Mouse (Mus musculus) hindbrain, embryonic 12.5 days (tissue): ENCODE results near the gene Eif4b. TPM values are rescaled to one million over a fixed set of nuclear protein-coding genes. Genes with fewer than 3 reads are reported as not detected.
"Not testable (repeated sequence)": the region's sequence is repeated elsewhere in the genome, so short reads cannot be mapped to it uniquely, and the experiment has no call there.

ENCODE experiments used
- ATAC-seq: fragments of 200-750 bp; cut with Nextera tagmentation; 2 replicates; pipeline ENCODE4 v1.8.0; 2017; ENCODE audit warnings: moderate TSS enrichment; ENCODE audit not compliant: low FRiP score
- H3K27ac ChIP-seq: fragments of 300-500 bp; sonication (generic); 2 replicates; pipeline ENCODE4 v1.5.1; 2016; ENCODE audit warnings: mild to moderate bottlenecking
- H3K27me3 ChIP-seq: fragments of 300-500 bp; sonication (generic); 2 replicates; pipeline ENCODE4 v1.6.1; 2016; ENCODE audit warnings: mild to moderate bottlenecking
- H3K36me3 ChIP-seq: fragments of 300-500 bp; sonication (generic); 2 replicates; pipeline ENCODE4 v1.6.1; 2016; ENCODE audit warnings: mild to moderate bottlenecking
- H3K4me1 ChIP-seq: fragments of 300-500 bp; sonication (generic); 2 replicates; pipeline ENCODE4 v1.6.1; 2016
- H3K4me2 ChIP-seq: fragments of 300-500 bp; sonication (generic); replicated peaks from 2 replicates; pipeline ENCODE4 v1.6.1; 2016; ENCODE audit warnings: mild to moderate bottlenecking
- H3K4me3 ChIP-seq: fragments of 300-500 bp; sonication (generic); 2 replicates; pipeline ENCODE4 v1.5.1; 2016; ENCODE audit warnings: mild to moderate bottlenecking
- H3K9ac ChIP-seq: fragments of 300-500 bp; sonication (generic); 2 replicates; pipeline ENCODE4 v1.6.1; 2016; ENCODE audit warnings: mild to moderate bottlenecking, moderate library complexity
- H3K9me3 ChIP-seq: fragments of 300-500 bp; sonication (generic); replicated peaks from 2 replicates; pipeline ENCODE4 v1.6.1; 2016; ENCODE audit warnings: mild to moderate bottlenecking
- WGBS: fragments of 180-500 bp; shearing (Covaris S2); methylation state at CpG from one replicate; pipeline ENCODE4 v1.1.7; 2016; 5-methylcytosine and 5-hydroxymethylcytosine counted together
- polyA plus RNA-seq: library from polyadenylated mRNA; unstranded; fragments of >200 nt; fragmentation: Nextera tagmentation; extraction: Ambion mirVana; gene quantifications from 2 replicates; pipeline ENCODE4 v1.2.1, GENCODE M21; 2016

Eif4b gene
- polyA plus RNA-seq, 1 experiment from 2014 or later: 94.0 TPM

- Histone ChIP-seq H3K4me1 (0 out of 2 replicates have a peak, but pooled peaks cover 2% of the 10 kb centered on the region), H3K36me3 (no peaks in the 10 kb centered on the region), H3K27me3 (no peaks in the 10 kb centered on the region), H3K27ac (peak overlapping the region; percentile 78), H3K9ac (peak overlapping the region; percentile 70), H3K9me3 (no peaks in the 10 kb centered on the region), H3K4me2 (peak overlapping the region; percentile 73), H3K4me3 (peak overlapping the region; percentile 49)
- WGBS: under 1% methylated on average over 23 of the region's 33 CpGs
- peak; percentile 80 for ATAC-seq
Observed at GRCm38 (mm10) chr15:102051920-102052683, 21.5 kb upstream of the Eif4b start.

GRCm38 (mm10) chr15:102056495-102057174 lies 16.9 kb upstream of the Eif4b start:
- ATAC-seq: no peak
- no peak overlapping the region for H3K4me3 ChIP-seq
- H3K9me3 ChIP-seq: no peaks in the 10 kb centered on the region

DNA sequence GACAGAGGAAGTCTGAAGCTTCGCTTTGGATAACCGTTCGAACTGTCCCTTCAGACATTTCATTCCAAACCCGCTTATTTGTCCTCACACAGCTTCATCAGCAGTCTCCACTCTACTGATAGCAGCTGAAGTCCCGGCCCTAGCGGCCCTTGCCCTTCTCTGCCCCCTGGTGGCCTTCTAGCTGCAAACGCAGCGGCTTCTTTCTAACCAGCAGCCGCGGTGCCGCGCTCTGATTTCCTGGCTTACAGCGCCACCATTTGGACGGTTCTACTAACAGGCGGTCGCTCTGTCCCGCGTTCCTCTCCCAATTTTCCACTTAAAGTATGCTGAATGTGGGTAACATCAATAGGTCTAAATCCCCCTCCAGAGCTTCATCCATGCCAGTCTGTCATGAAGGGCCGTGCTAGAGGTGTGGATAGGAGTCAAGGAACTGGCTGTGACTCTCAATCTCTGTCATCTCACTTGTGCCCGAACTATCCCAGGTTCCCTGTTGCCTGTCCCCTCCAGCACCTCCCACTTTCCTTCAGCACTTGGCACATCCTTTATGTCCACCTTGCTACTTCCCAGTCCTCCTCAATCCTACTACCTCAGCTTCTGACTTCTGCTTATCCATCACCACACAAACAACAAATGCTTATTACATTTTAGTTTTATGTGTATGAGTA lies 7.8 kb upstream of the Eif4b start:
- H3K9me3 ChIP-seq: no peaks in the 10 kb centered on the region
- H3K4me1 ChIP-seq: no peaks in the 10 kb centered on the region
- ATAC-seq: peak; percentile 76
- H3K27me3 ChIP-seq: peaks cover 24% of the 10 kb centered on the region
- no peak overlapping the region for H3K4me2 ChIP-seq
- no peak overlapping the region for H3K9ac ChIP-seq
- no peak overlapping the region for H3K27ac ChIP-seq
- no peak overlapping the region for H3K4me3 ChIP-seq
- H3K36me3 ChIP-seq: no peaks in the 10 kb centered on the region
- WGBS: 5% methylated on average over 20 of the region's 20 CpGs

More at GRCm38 (mm10) chr15:102056495-102057174, 16.9 kb upstream of the Eif4b start:
- WGBS: 88% methylated on average over 15 of the region's 15 CpGs
- Histone ChIP-seq H3K9ac (no peak overlapping the region), H3K27me3 (no peaks in the 10 kb centered on the region), H3K36me3 (no peaks in the 10 kb centered on the region), H3K4me2 (no peak overlapping the region), H3K4me1 (no peaks in the 10 kb centered on the region), H3K27ac (no peak overlapping the region)

DNA sequence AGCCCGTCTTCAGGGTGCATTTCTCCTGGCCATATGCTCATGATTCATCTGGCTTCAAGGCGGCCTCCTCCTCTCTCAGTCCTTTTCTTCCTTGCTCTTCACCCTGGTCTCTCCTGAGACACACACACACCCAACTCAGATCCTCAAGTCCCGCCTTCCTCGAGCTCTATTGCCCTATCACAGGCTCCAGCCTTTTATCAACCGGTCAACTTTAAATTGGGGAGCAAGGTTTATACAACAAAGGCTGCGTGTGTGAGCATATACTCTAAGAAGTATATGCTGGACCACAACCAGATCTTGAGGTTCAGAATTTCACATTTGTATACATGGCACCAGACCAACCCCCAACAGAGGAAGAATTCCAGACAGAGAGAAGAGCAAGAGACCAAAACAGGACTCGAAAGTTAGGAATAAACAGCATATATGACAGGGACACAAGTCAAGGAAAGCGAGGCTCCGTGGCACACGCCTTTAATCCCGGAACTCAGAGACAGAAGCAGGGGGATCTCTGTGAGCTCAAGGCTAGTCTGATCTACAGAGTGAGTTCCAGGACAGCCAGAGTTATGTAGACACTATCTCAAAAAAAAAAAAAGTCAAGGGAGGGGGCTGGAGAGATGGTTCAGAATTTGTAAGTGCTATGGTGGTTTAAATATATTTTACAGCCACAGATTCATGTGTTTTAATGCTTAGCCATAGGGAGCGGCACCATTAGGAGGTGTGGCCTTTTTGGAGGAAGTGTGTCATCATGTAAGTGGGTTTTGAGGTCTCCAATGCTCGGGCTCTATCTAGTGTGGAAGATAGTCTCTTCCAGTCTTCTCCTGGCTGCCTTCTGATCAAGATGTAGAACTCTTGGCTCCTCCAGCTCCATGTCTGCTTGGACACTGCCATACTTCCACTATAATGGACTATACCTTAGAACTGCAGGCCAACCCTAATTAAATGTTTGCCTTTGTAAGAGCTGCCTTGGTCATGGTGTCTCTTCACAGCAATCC lies 2.8 kb upstream of the Eif4b start:
- Histone ChIP-seq H3K4me3 (no peak overlapping the region), H3K27ac (no peak overlapping the region), H3K4me2 (no peak overlapping the region), H3K27me3 (peaks cover 24% of the 10 kb centered on the region), H3K4me1 (peaks cover 15% of the 10 kb centered on the region), H3K9me3 (no peaks in the 10 kb centered on the region), H3K36me3 (no peaks in the 10 kb centered on the region), H3K9ac (no peak overlapping the region)
- ATAC-seq: no peak
- 74% methylated on average over 13 of the region's 13 CpGs for WGBS

DNA sequence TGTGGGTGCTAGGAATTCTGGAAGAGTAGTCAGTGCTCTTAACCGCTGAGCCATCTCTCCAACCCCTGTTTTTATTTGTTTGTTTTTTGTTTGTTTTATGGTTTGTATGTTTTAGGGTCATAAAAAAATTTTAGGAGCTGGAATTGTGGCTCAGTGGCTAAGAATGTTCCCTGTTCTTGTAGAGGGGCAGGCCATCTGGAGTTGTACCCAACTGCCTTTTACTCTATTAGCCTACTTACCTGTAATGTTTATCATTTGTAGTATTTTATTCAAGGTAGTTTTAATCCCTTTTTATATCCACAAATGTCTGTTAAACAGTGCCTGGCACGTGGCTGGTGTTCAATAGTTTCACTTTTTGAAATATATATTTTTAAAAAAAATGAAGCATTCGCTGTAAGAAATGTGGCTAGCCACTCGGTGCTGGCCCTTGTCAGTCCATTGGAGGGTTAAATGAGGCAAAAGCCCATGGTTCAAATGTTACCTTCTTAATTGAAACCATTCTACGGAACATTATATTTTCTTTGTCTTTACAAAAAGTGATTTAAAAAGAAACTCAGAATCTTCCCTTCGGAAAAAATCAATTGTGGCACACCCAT lies 512 bp upstream of the Eif4b start:
- Histone ChIP-seq H3K27me3 (peaks cover 9% of the 10 kb centered on the region; the same call in 1 of the 2 replicates), H3K9me3 (no peaks in the 10 kb centered on the region), H3K4me2 (peak overlapping the region; percentile 49), H3K36me3 (no peaks in the 10 kb centered on the region), H3K4me1 (peaks cover 20% of the 10 kb centered on the region), H3K4me3 (peak overlapping the region; percentile 96), H3K27ac (no peak overlapping the region; the same call in 1 of the 2 replicates), H3K9ac (peak overlapping the region; percentile 41; the same call in 1 of the 2 replicates)
- WGBS: 14% methylated on average over 6 of the region's 6 CpGs
- peak; percentile 55 for ATAC-seq

- H3K9me3 ChIP-seq: no peaks in the 10 kb centered on the region
- peak overlapping the region; percentile 98 for H3K27ac ChIP-seq
- no peaks in the 10 kb centered on the region for H3K36me3 ChIP-seq
- H3K9ac ChIP-seq: peak overlapping the region; percentile 98
- H3K4me3 ChIP-seq: peak overlapping the region; percentile 96
- H3K4me2 ChIP-seq: peak overlapping the region; percentile 90
- H3K4me1 ChIP-seq: peaks cover 20% of the 10 kb centered on the region
- H3K27me3 ChIP-seq: peaks cover 6% of the 10 kb centered on the region; the same call in 1 of the 2 replicates
- ATAC-seq: peak; percentile 55
- under 1% methylated on average over 57 of the region's 57 CpGs for WGBS
Observed at GRCm38 (mm10) chr15:102074070-102074731, 628 bp downstream of the Eif4b start.

- Histone ChIP-seq H3K27me3 (0 out of 2 replicates have a peak, but pooled peaks cover 2% of the 10 kb centered on the region), H3K36me3 (no peaks in the 10 kb centered on the region), H3K27ac (peak overlapping the region; percentile 98; the same call in 1 of the 2 replicates), H3K9me3 (no peaks in the 10 kb centered on the region), H3K4me2 (peak overlapping the region; percentile 90), H3K9ac (peak overlapping the region; percentile 98), H3K4me1 (peaks cover 20% of the 10 kb centered on the region), H3K4me3 (peak overlapping the region; percentile 96)
- 19% methylated on average over 11 of the region's 11 CpGs for WGBS
- ATAC-seq: no peak
Observed at GRCm38 (mm10) chr15:102074876-102075585, 1.5 kb downstream of the Eif4b start.

GRCm38 (mm10) chr15:102077111-102077677 lies 3.6 kb downstream of the Eif4b start:
- Histone ChIP-seq H3K9me3 (no peaks in the 10 kb centered on the region), H3K4me1 (peaks cover 20% of the 10 kb centered on the region), H3K4me2 (no peak overlapping the region), H3K9ac (no peak overlapping the region), H3K36me3 (peaks cover 7% of the 10 kb centered on the region; the same call in 1 of the 2 replicates), H3K27ac (no peak overlapping the region), H3K27me3 (no peaks in the 10 kb centered on the region), H3K4me3 (no peak overlapping the region)
- 97% methylated on average over 2 of the region's 2 CpGs for WGBS
- ATAC-seq: no peak

DNA sequence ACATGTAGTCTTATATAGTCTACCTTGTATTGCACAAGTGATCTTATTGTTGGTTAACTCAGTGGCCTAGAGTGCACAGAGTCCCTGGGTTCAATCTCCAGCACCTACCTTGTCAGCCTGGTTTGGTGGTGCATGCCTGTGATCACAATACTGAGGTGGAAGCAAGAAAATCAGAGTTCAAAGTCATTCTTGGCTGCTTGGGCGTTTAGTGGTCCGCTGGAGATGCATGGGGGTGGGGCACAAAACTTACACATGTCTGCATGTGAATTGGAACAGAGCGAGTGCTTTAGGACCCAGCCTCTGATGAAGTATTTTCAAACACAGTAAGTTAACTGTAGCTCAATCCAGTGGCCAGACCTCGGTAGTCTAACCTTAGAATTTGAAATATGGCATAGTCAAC lies 5.6 kb downstream of the Eif4b start:
- Histone ChIP-seq H3K4me2 (no peak overlapping the region), H3K27ac (no peak overlapping the region), H3K9me3 (no peaks in the 10 kb centered on the region), H3K4me3 (no peak overlapping the region), H3K4me1 (peaks cover 17% of the 10 kb centered on the region), H3K36me3 (peaks cover 25% of the 10 kb centered on the region), H3K9ac (no peak overlapping the region), H3K27me3 (no peaks in the 10 kb centered on the region)
- 87% methylated on average over 4 of the region's 4 CpGs for WGBS
- ATAC-seq: no peak

- H3K9ac ChIP-seq, H3K9me3 ChIP-seq, ATAC-seq, H3K27ac ChIP-seq, H3K4me3 ChIP-seq, H3K27me3 ChIP-seq, H3K4me2 ChIP-seq: not testable (repeated sequence)
- H3K36me3 ChIP-seq: peaks cover 32% of the 10 kb centered on the region
- WGBS: 80% methylated on average over 8 of the region's 8 CpGs
- peaks cover 14% of the 10 kb centered on the region for H3K4me1 ChIP-seq
Observed at GRCm38 (mm10) chr15:102079924-102080323, 6.4 kb downstream of the Eif4b start.
